Mouse (Mus musculus) intestine, embryonic 15.5 days (tissue): ENCODE measurements at regions not wholly inside any gene's neighbourhood (a gene's known extent, or its start where the extent isn't known, plus 50 kb on each side); places are given as distances from the start of the nearest gene placed in this dataset.
"Not testable (repeated sequence)": the region's sequence is repeated elsewhere in the genome, so short reads cannot be mapped to it uniquely, and the experiment has no call there.

Experiments used
- ATAC-seq: fragments of 200-750 bp; cut with Nextera tagmentation; 2 replicates; pipeline ENCODE4 v1.8.0; 2017; ENCODE audit warnings: moderate TSS enrichment, moderate library complexity
- H3K27ac ChIP-seq: fragments of 300-500 bp; sonication (generic); 2 replicates; pipeline ENCODE4 v1.5.1; 2015; ENCODE audit warnings: mild to moderate bottlenecking, inconsistent platforms
- H3K27me3 ChIP-seq: fragments of 300-500 bp; sonication (generic); replicated peaks from 2 replicates; pipeline ENCODE4 v1.6.1; 2015; ENCODE audit warnings: inconsistent platforms
- H3K36me3 ChIP-seq: fragments of 300-500 bp; sonication (generic); 2 replicates; pipeline ENCODE4 v1.6.1; 2015; ENCODE audit warnings: inconsistent platforms
- H3K4me1 ChIP-seq: fragments of 300-500 bp; sonication (generic); replicated peaks from 2 replicates; pipeline ENCODE4 v1.6.1; 2015; ENCODE audit warnings: inconsistent platforms
- H3K4me2 ChIP-seq: fragments of 300-500 bp; sonication (generic); replicated peaks from 2 replicates; pipeline ENCODE4 v1.6.1; 2015; ENCODE audit warnings: mild to moderate bottlenecking, inconsistent platforms
- H3K4me3 ChIP-seq: fragments of 300-500 bp; sonication (generic); replicated peaks from 2 replicates; pipeline ENCODE4 v1.5.1; 2015; ENCODE audit warnings: inconsistent platforms
- H3K9ac ChIP-seq: fragments of 300-500 bp; sonication (generic); 2 replicates; pipeline ENCODE4 v1.6.1; 2015; ENCODE audit warnings: inconsistent platforms
- H3K9me3 ChIP-seq: fragments of 300-500 bp; sonication (generic); 2 replicates; pipeline ENCODE4 v1.6.1; 2016; ENCODE audit warnings: inconsistent platforms
- WGBS: fragments of 180-500 bp; shearing (Covaris S2); methylation state at CpG from one replicate; pipeline ENCODE4 v1.1.7; 2015; 5-methylcytosine and 5-hydroxymethylcytosine counted together

DNA sequence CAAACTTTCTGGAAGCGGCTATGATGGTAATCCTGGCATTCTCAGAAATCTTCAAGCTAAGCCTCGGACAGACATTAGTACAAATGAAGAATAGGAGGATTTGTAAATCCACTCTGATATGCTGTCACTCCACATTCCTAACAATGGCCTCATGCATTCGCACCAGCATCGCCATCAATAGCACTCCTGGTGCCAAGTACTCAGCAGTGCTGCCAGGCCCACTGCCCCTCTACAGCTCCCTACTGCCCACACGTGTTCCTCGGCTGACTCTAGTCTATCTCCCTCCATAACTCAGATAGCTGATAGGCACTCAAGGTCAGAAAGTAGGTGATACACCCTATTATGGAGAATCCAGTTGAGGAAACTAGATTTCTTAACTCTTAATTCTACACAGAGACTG is 75.7 kb upstream of the Gm12728 start:
- no peak for ATAC-seq
- Histone ChIP-seq H3K4me1 (no peaks in the 10 kb centered on the region), H3K9me3 (no peaks in the 10 kb centered on the region), H3K9ac (no peak overlapping the region), H3K4me3 (no peak overlapping the region), H3K4me2 (no peak overlapping the region), H3K27me3 (no peaks in the 10 kb centered on the region), H3K36me3 (no peaks in the 10 kb centered on the region), H3K27ac (no peak overlapping the region)
- 86% methylated on average over 6 of the region's 6 CpGs for WGBS

DNA sequence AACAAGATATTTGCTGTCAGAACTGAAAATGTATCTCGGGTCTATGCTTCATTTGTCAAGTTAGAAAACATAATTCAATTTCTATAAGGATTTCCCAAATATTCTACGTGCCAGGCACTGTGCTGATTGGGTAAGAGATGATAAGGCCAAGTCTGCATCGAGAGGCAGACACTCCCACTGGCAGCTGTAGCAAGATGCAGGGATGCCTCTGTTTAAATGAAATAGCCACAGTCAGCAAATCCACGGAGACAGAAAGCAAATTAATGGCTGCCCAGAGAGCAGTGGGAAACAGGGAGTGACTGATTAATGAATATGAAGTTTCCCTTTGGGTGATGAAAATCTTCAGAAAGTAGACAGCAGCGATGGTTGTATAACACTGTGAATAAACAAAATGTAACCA is 71.6 kb upstream of the Gm12728 start:
- WGBS, result 52% methylated on average over 5 of the region's 5 CpGs
- H3K36me3 ChIP-seq, result no peaks in the 10 kb centered on the region

DNA sequence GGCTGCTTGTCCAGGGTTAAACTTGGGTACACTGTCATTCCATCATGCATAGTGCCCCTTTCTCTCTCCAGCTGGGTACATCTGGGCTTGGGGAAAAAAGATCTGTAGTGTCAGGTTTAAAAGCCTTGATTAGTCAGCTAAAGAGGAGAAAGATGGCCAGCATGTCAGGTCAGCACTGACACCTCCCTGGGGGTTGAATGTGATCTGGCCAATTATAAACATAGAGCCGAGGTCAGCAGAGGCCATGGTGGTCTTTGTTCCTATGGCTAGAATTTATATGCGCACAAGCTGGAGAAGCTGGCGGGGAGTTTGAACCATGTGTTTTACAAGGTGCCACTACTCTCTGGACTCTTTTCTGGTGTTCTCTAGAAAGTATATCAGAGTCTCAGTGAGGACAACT is 61.0 kb upstream of the Gm12728 start:
- no peaks in the 10 kb centered on the region for H3K27me3 ChIP-seq
- H3K9ac ChIP-seq, result no peak overlapping the region
- no peaks in the 10 kb centered on the region for H3K9me3 ChIP-seq
- ATAC-seq, result no peak
- no peak overlapping the region for H3K4me3 ChIP-seq
- no peak overlapping the region for H3K4me2 ChIP-seq
- no peaks in the 10 kb centered on the region for H3K4me1 ChIP-seq
- no peak overlapping the region for H3K27ac ChIP-seq
- WGBS, result 79% methylated on average over 3 of the region's 3 CpGs
- H3K36me3 ChIP-seq, result no peaks in the 10 kb centered on the region

More for the DNA sequence above, 71.6 kb upstream of the Gm12728 start:
- H3K4me1 ChIP-seq, result no peaks in the 10 kb centered on the region
- no peak overlapping the region for H3K4me3 ChIP-seq
- no peaks in the 10 kb centered on the region for H3K9me3 ChIP-seq
- H3K27me3 ChIP-seq, result no peaks in the 10 kb centered on the region
- no peak overlapping the region for H3K9ac ChIP-seq
- ATAC-seq, result no peak
- H3K27ac ChIP-seq, result no peak overlapping the region
- no peak overlapping the region for H3K4me2 ChIP-seq

DNA sequence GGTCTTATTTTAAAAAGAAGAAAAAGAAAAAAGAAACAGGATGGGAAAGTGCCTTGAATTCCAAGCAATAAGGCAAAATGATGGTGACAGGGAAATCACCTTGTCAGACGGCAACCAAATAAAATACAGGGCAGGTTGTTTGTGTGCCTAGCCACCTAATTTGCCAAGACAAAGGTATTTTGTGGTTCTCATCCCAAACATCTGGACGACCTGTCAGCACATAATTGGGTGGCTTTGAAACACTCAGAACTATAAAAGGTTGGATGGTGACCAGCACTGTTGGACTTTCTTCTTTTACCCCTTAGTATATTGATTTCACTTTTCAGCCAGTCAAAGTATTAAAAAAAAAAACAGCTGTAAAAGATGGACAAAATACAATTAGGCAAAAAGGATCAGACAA is 58.8 kb upstream of the Gm12728 start:
- Histone ChIP-seq H3K9me3 (no peaks in the 10 kb centered on the region), H3K9ac (no peak overlapping the region), H3K4me3 (no peak overlapping the region), H3K27ac (no peak overlapping the region), H3K4me1 (no peaks in the 10 kb centered on the region), H3K27me3 (no peaks in the 10 kb centered on the region), H3K4me2 (no peak overlapping the region), H3K36me3 (no peaks in the 10 kb centered on the region)
- no peak for ATAC-seq
- WGBS, result 71% methylated on average over 2 of the region's 2 CpGs

DNA sequence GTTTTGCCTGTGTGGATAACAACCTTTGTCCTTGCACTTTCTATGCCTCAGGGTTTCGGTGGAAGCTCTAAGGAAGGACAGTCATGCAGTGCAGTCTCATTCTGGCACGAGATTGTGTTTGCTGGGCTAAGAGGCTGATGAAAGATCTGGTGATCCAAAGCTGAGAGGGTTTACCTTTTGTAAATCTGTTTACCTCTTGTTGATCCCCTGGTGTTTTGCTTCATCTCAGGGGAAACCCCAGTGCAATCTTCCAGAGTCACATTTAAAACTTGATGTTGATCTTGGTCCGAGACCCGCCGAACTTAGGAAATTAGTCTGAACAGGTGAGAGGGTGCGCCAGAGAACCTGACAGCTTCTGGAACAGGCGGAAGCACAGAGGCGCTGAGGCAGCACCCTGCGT is 54.6 kb upstream of the Gm12728 start:
- not testable (repeated sequence) for ATAC-seq, H3K4me2 ChIP-seq, H3K4me1 ChIP-seq, H3K27ac ChIP-seq, H3K9me3 ChIP-seq, H3K36me3 ChIP-seq, H3K4me3 ChIP-seq, H3K27me3 ChIP-seq, H3K9ac ChIP-seq
- 89% methylated on average over 6 of the region's 9 CpGs for WGBS
